Mouse (Mus musculus): Measurements from ENCODE around the gene Mbd3. TPM values are rescaled to one million over a fixed set of nuclear protein-coding genes. Genes with fewer than 3 reads are reported as not detected.

The Mbd3 gene
- polyA plus RNA-seq, 1 experiment: 85.7 TPM

- no peaks in the 10 kb centered on the region for H3K36me3 ChIP-seq (ENCODE audit: control insufficient read depth, insufficient read depth, low read length)
- no peak overlapping the region for H3K27ac ChIP-seq (ENCODE audit: insufficient read depth, low read depth, low read length)
- WGBS: 64% methylated on average over 8 of the region's 8 CpGs
- H3K4me1 ChIP-seq (ENCODE audit: control insufficient read depth, insufficient read depth, insufficient read length, low read length): peaks cover 2% of the 10 kb centered on the region
- TF ChIP-seq POLR2A (IDR thresholded peaks at IDR 0.05; ENCODE audit: low read depth, low read length): no peak
- TF ChIP-seq CTCF (IDR thresholded peaks at IDR 0.05; ENCODE audit: extremely low read depth, insufficient read length, insufficient replicate concordance, low read depth, low read length): no peak
- no peaks in the 10 kb centered on the region for H3K27me3 ChIP-seq (ENCODE audit: control insufficient read depth, insufficient read depth, low read length)
- H3K4me3 ChIP-seq (ENCODE audit: low read depth, low read length): no peak overlapping the region
These were observed 42.2 kb upstream of the Mbd3 start for GRCm38 (mm10) chr10:80441598-80441997.

GRCm38 (mm10) chr10:80440031-80440430, 40.7 kb upstream of the Mbd3 start:
- Histone ChIP-seq H3K36me3 (ENCODE audit: control insufficient read depth, insufficient read depth, low read length) (no peaks in the 10 kb centered on the region), H3K4me3 (ENCODE audit: low read depth, low read length) (no peak overlapping the region), H3K4me1 (ENCODE audit: control insufficient read depth, insufficient read depth, insufficient read length, low read length) (peaks cover 16% of the 10 kb centered on the region), H3K27me3 (ENCODE audit: control insufficient read depth, insufficient read depth, low read length) (no peaks in the 10 kb centered on the region), H3K27ac (ENCODE audit: insufficient read depth, low read depth, low read length) (no peak overlapping the region)
- no peak for TF ChIP-seq CTCF (IDR thresholded peaks at IDR 0.05; ENCODE audit: extremely low read depth, insufficient read length, insufficient replicate concordance, low read depth, low read length)
- no peak for TF ChIP-seq POLR2A (IDR thresholded peaks at IDR 0.05; ENCODE audit: low read depth, low read length)

- no peaks in the 10 kb centered on the region for H3K27me3 ChIP-seq (ENCODE audit: control insufficient read depth, insufficient read depth, low read length)
- H3K4me1 ChIP-seq (ENCODE audit: control insufficient read depth, insufficient read depth, insufficient read length, low read length): peaks cover 20% of the 10 kb centered on the region
- no peak overlapping the region for H3K27ac ChIP-seq (ENCODE audit: insufficient read depth, low read depth, low read length)
- H3K36me3 ChIP-seq (ENCODE audit: control insufficient read depth, insufficient read depth, low read length): no peaks in the 10 kb centered on the region
- no peak for TF ChIP-seq POLR2A (IDR thresholded peaks at IDR 0.05; ENCODE audit: low read depth, low read length)
- no peak for TF ChIP-seq CTCF (IDR thresholded peaks at IDR 0.05; ENCODE audit: extremely low read depth, insufficient read length, insufficient replicate concordance, low read depth, low read length)
- WGBS: 80% methylated on average over 4 of the region's 4 CpGs
- H3K4me3 ChIP-seq (ENCODE audit: low read depth, low read length): no peak overlapping the region
These were observed 38.6 kb upstream of the Mbd3 start for GRCm38 (mm10) chr10:80437973-80438372.

- Histone ChIP-seq H3K4me3 (ENCODE audit: low read depth, low read length) (no peak overlapping the region; the same call in 1 of the 2 replicates), H3K36me3 (ENCODE audit: control insufficient read depth, insufficient read depth, low read length) (no peaks in the 10 kb centered on the region), H3K4me1 (ENCODE audit: control insufficient read depth, insufficient read depth, insufficient read length, low read length) (peaks cover 26% of the 10 kb centered on the region), H3K27ac (ENCODE audit: insufficient read depth, low read depth, low read length) (peak overlapping the region; percentile 80), H3K27me3 (ENCODE audit: control insufficient read depth, insufficient read depth, low read length) (no peaks in the 10 kb centered on the region)
- TF ChIP-seq POLR2A (IDR thresholded peaks at IDR 0.05; ENCODE audit: low read depth, low read length) (no peak), CTCF (IDR thresholded peaks at IDR 0.05; ENCODE audit: extremely low read depth, insufficient read length, insufficient replicate concordance, low read depth, low read length) (no peak)
- WGBS: 9% methylated on average over 9 of the region's 9 CpGs
These were observed 36.9 kb upstream of the Mbd3 start for GRCm38 (mm10) chr10:80436276-80436675.

- 9% methylated on average over 7 of the region's 7 CpGs for WGBS
These were observed 36.4 kb upstream of the Mbd3 start for GRCm38 (mm10) chr10:80435764-80436163.

GRCm38 (mm10) chr10:80434823-80435222, 35.5 kb upstream of the Mbd3 start:
- Histone ChIP-seq H3K4me1 (ENCODE audit: control insufficient read depth, insufficient read depth, insufficient read length, low read length) (peaks cover 26% of the 10 kb centered on the region), H3K4me3 (ENCODE audit: low read depth, low read length) (no peak overlapping the region), H3K27ac (ENCODE audit: insufficient read depth, low read depth, low read length) (peak overlapping the region; percentile 18; the same call in 1 of the 2 replicates), H3K27me3 (ENCODE audit: control insufficient read depth, insufficient read depth, low read length) (no peaks in the 10 kb centered on the region), H3K36me3 (ENCODE audit: control insufficient read depth, insufficient read depth, low read length) (peaks cover 6% of the 10 kb centered on the region)
- TF ChIP-seq CTCF (IDR thresholded peaks at IDR 0.05; ENCODE audit: extremely low read depth, insufficient read length, insufficient replicate concordance, low read depth, low read length) (no peak), POLR2A (IDR thresholded peaks at IDR 0.05; ENCODE audit: low read depth, low read length) (no peak)
- WGBS: 77% methylated on average over 3 of the region's 3 CpGs

More at GRCm38 (mm10) chr10:80435764-80436163, 36.4 kb upstream of the Mbd3 start:
- TF ChIP-seq CTCF (IDR thresholded peaks at IDR 0.05; ENCODE audit: extremely low read depth, insufficient read length, insufficient replicate concordance, low read depth, low read length): no peak
- no peak for TF ChIP-seq POLR2A (IDR thresholded peaks at IDR 0.05; ENCODE audit: low read depth, low read length)
- H3K4me3 ChIP-seq (ENCODE audit: low read depth, low read length): no peak overlapping the region
- H3K36me3 ChIP-seq (ENCODE audit: control insufficient read depth, insufficient read depth, low read length): no peaks in the 10 kb centered on the region
- no peaks in the 10 kb centered on the region for H3K27me3 ChIP-seq (ENCODE audit: control insufficient read depth, insufficient read depth, low read length)
- peak overlapping the region; percentile 80 for H3K27ac ChIP-seq (ENCODE audit: insufficient read depth, low read depth, low read length)
- H3K4me1 ChIP-seq (ENCODE audit: control insufficient read depth, insufficient read depth, insufficient read length, low read length): peaks cover 26% of the 10 kb centered on the region

- no peak for TF ChIP-seq CTCF (IDR thresholded peaks at IDR 0.05; ENCODE audit: extremely low read depth, insufficient read length, insufficient replicate concordance, low read depth, low read length)
- Histone ChIP-seq H3K27me3 (ENCODE audit: control insufficient read depth, insufficient read depth, low read length) (no peaks in the 10 kb centered on the region), H3K27ac (ENCODE audit: insufficient read depth, low read depth, low read length) (peak overlapping the region; percentile 17; the same call in 1 of the 2 replicates), H3K36me3 (ENCODE audit: control insufficient read depth, insufficient read depth, low read length) (peaks cover 10% of the 10 kb centered on the region), H3K4me3 (ENCODE audit: low read depth, low read length) (peak overlapping the region; percentile 23; the same call in 1 of the 2 replicates), H3K4me1 (ENCODE audit: control insufficient read depth, insufficient read depth, insufficient read length, low read length) (peaks cover 26% of the 10 kb centered on the region)
- 7% methylated on average over 8 of the region's 8 CpGs for WGBS
These were observed 34.9 kb upstream of the Mbd3 start for GRCm38 (mm10) chr10:80434233-80434592.
